Mouse (Mus musculus) liver, adult 2 months (tissue): Measurements from ENCODE around the gene Rasgef1a. TPM values are rescaled to one million over a fixed set of nuclear protein-coding genes. Genes with fewer than 3 reads are reported as not detected.

ENCODE experiments used
- DNase-seq: peaks from one replicate; pipeline ENCODE4 v3.0.0-alpha.2; 2011; ENCODE audit warnings: low read depth, low spot score; ENCODE audit errors: extremely low read depth
- H3K27ac ChIP-seq: fragments of 200-500 bp; replicated peaks from 2 replicates; pipeline ENCODE4 v1.5.1; 2012; ENCODE audit warnings: low read depth, mild to moderate bottlenecking, control low read depth, inconsistent platforms, low read length; ENCODE audit not compliant: insufficient read depth
- H3K27me3 ChIP-seq: fragments of 200-500 bp; 2 replicates; pipeline ENCODE4 v1.6.1; 2012; ENCODE audit warnings: mild to moderate bottlenecking, moderate library complexity, low read length, inconsistent platforms; ENCODE audit not compliant: control insufficient read depth, insufficient read depth
- H3K36me3 ChIP-seq: fragments of 200-500 bp; 2 replicates; pipeline ENCODE4 v1.6.1; 2012; ENCODE audit warnings: low read length, inconsistent platforms; ENCODE audit not compliant: control insufficient read depth, insufficient read depth
- H3K4me1 ChIP-seq: fragments of 200-500 bp; 2 replicates; pipeline ENCODE4 v1.6.1; 2011; ENCODE audit warnings: low read length; ENCODE audit not compliant: control insufficient read depth, insufficient read depth
- H3K4me3 ChIP-seq: fragments of 200-500 bp; 2 replicates; pipeline ENCODE4 v1.5.1; 2011; ENCODE audit warnings: low read depth, mild to moderate bottlenecking, control low read depth, low read length, moderate library complexity; ENCODE audit not compliant: insufficient read depth
- H3K79me2 ChIP-seq: fragments of 200-500 bp; 2 replicates; pipeline ENCODE4 v1.6.1; 2012; ENCODE audit warnings: inconsistent platforms, mild to moderate bottlenecking, low read length, moderate library complexity; ENCODE audit not compliant: control insufficient read depth, insufficient read depth
- H3K9ac ChIP-seq: fragments of 200-500 bp; 2 replicates; pipeline ENCODE4 v1.6.1; 2012; ENCODE audit warnings: low read depth, mild to moderate bottlenecking, control low read depth, inconsistent platforms, low read length
- CTCF ChIP-seq: fragments of 200-500 bp; IDR thresholded peaks from 2 replicates; pipeline ENCODE4 v1.5.1; 2011; ENCODE audit warnings: low read depth, low read length, control low read depth
- POLR2A ChIP-seq: fragments of 200-500 bp; IDR thresholded peaks from 2 replicates; pipeline ENCODE4 v1.6.1; 2011; ENCODE audit warnings: low read length, control low read depth; ENCODE audit not compliant: insufficient read depth; ENCODE audit errors: extremely low read depth
- WGBS: fragments of 180-500 bp; shearing (Covaris S2); methylation state at CpG from one replicate; pipeline ENCODE4 v1.1.7; 2018; 5-methylcytosine and 5-hydroxymethylcytosine counted together
- polyA plus RNA-seq: library from polyadenylated mRNA; depleted of rRNA; stranded (reverse); fragments of >200 nt; gene quantifications from 2 replicates; pipeline ENCODE4 v1.2.3, GENCODE M21; 2012
- total RNA-seq: library from RNA; depleted of rRNA; stranded (reverse); fragments of >200 nt; gene quantifications from 2 replicates; pipeline ENCODE4 v1.2.3, GENCODE M21; 2014

The Rasgef1a gene
- total and polyA plus RNA-seq, 2 experiments: 0.06 TPM; not detected in 1

DNA sequence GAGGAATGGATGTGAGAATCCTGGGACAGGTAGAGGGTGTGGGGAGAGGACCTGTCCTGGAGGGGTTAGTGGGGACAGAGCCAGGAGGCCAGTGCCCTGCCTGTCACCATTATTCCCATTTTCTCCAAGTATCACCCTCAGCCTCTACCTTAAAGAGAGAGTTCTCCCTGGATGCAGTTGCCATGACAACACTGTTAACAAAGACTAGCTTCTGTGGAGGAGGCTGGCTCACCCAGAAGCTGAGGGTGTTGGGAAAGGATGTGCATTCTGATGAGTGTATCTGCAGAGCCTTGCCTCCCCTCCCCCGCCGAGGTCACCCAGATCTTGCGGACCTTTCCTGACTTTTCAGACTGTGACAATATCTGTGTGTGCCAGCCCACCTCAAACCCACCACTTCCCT is 4.7 kb downstream of the Rasgef1a start:
- WGBS: 66% methylated on average over 3 of the region's 3 CpGs
- no peak for TF ChIP-seq CTCF
- TF ChIP-seq POLR2A: no peak
- H3K4me3 ChIP-seq: no peak overlapping the region
- no peak for DNase-seq
- H3K79me2 ChIP-seq: no peaks in the 10 kb centered on the region
- H3K27ac ChIP-seq: no peak overlapping the region
- no peak overlapping the region for H3K9ac ChIP-seq
- H3K4me1 ChIP-seq: no peaks in the 10 kb centered on the region
- peaks cover 6% of the 10 kb centered on the region for H3K27me3 ChIP-seq
- no peaks in the 10 kb centered on the region for H3K36me3 ChIP-seq

DNA sequence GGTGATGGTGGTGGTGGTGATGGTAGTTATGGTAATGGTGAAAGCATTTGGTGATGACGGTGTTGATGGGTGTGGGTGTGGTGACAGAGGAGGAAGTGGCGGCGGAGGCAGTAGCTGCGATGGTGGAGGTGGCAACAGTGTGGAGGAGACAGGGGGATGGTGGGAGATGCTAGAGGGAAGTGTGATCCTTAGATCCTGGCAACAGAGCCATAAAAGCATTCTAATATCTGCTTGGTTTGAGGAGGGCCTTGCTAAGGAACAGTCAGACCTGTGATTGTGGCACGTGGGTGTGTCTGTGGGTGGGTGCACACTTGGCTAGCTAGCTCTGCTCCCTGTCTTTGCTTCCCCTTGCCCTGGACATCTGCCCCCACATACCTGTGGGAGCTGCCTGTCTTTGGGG is 7.4 kb downstream of the Rasgef1a start:
- no peak for DNase-seq
- no peaks in the 10 kb centered on the region for H3K27me3 ChIP-seq
- H3K9ac ChIP-seq: no peak overlapping the region
- no peak overlapping the region for H3K4me3 ChIP-seq
- no peaks in the 10 kb centered on the region for H3K36me3 ChIP-seq
- H3K79me2 ChIP-seq: no peaks in the 10 kb centered on the region
- no peak overlapping the region for H3K27ac ChIP-seq
- no peak for TF ChIP-seq CTCF
- TF ChIP-seq POLR2A: no peak
- 57% methylated on average over 5 of the region's 5 CpGs for WGBS
- no peaks in the 10 kb centered on the region for H3K4me1 ChIP-seq

GRCm38 (mm10) chr6:118019569-118019968 is 8.3 kb downstream of the Rasgef1a start:
- Histone ChIP-seq H3K27me3 (no peaks in the 10 kb centered on the region), H3K27ac (no peak overlapping the region), H3K79me2 (no peaks in the 10 kb centered on the region), H3K36me3 (no peaks in the 10 kb centered on the region), H3K4me1 (no peaks in the 10 kb centered on the region), H3K4me3 (no peak overlapping the region), H3K9ac (no peak overlapping the region)
- TF ChIP-seq POLR2A (no peak), CTCF (no peak)
- no peak for DNase-seq
- 47% methylated on average over 7 of the region's 7 CpGs for WGBS

GRCm38 (mm10) chr6:118022898-118023635 is 11.8 kb downstream of the Rasgef1a start:
- Histone ChIP-seq H3K27ac (no peak overlapping the region), H3K36me3 (no peaks in the 10 kb centered on the region), H3K79me2 (no peaks in the 10 kb centered on the region), H3K9ac (no peak overlapping the region), H3K27me3 (no peaks in the 10 kb centered on the region), H3K4me3 (no peak overlapping the region), H3K4me1 (no peaks in the 10 kb centered on the region)
- TF ChIP-seq CTCF (no peak), POLR2A (no peak)
- 70% methylated on average over 15 of the region's 15 CpGs for WGBS
- no peak for DNase-seq

GRCm38 (mm10) chr6:118027036-118027435 is 15.8 kb downstream of the Rasgef1a start:
- H3K36me3 ChIP-seq: no peaks in the 10 kb centered on the region
- no peak overlapping the region for H3K4me3 ChIP-seq
- DNase-seq: no peak
- no peaks in the 10 kb centered on the region for H3K27me3 ChIP-seq
- no peaks in the 10 kb centered on the region for H3K79me2 ChIP-seq
- 92% methylated on average over 3 of the region's 3 CpGs for WGBS
- H3K27ac ChIP-seq: no peak overlapping the region
- no peaks in the 10 kb centered on the region for H3K4me1 ChIP-seq
- no peak overlapping the region for H3K9ac ChIP-seq
- no peak for TF ChIP-seq POLR2A
- TF ChIP-seq CTCF: no peak

GRCm38 (mm10) chr6:118031467-118031866 is 20.2 kb downstream of the Rasgef1a start:
- Histone ChIP-seq H3K27ac (no peak overlapping the region), H3K79me2 (no peaks in the 10 kb centered on the region), H3K9ac (no peak overlapping the region), H3K4me1 (no peaks in the 10 kb centered on the region), H3K4me3 (no peak overlapping the region), H3K27me3 (no peaks in the 10 kb centered on the region), H3K36me3 (no peaks in the 10 kb centered on the region)
- WGBS: 40% methylated on average over 1 of the region's 1 CpGs
- no peak for TF ChIP-seq CTCF
- no peak for TF ChIP-seq POLR2A
- DNase-seq: no peak
